Mouse (Mus musculus): ENCODE results near the gene Ankrd39. TPM values are rescaled to one million over a fixed set of nuclear protein-coding genes. Genes with fewer than 3 reads are reported as not detected.
A peak's percentile ranks its signal among the peaks of the same experiment; 100 is the strongest.
"Not testable (repeated sequence)": the region's sequence is repeated elsewhere in the genome, so short reads cannot be mapped to it uniquely, and the experiment has no call there.

Gene Ankrd39
- polyA plus RNA-seq, 1 experiment from 2014 or later = 20.4 TPM

GRCm38 (mm10) chr1:36548771-36549170, 1.5 kb upstream of the Ankrd39 start:
- 45% methylated on average over 7 of the region's 8 CpGs for WGBS
- H3K9ac ChIP-seq = 0 out of 2 replicates have a peak overlapping the region, but pooled peaks have one; percentile 19
- 0 out of 2 replicates have a peak overlapping the region, but pooled peaks have one; percentile 9 for H3K4me2 ChIP-seq (replicated peaks)
- H3K27me3 ChIP-seq = no peaks in the 10 kb centered on the region
- peaks cover 39% of the 10 kb centered on the region for H3K4me1 ChIP-seq
- peaks cover 52% of the 10 kb centered on the region for H3K36me3 ChIP-seq
- no peak overlapping the region for H3K4me3 ChIP-seq
- no peaks in the 10 kb centered on the region for H3K9me3 ChIP-seq
- peak overlapping the region; percentile 74; the same call in 1 of the 2 replicates for H3K27ac ChIP-seq
- no peak for ATAC-seq (ENCODE audit: insufficient number of reproducible peaks, insufficient read depth, low FRiP score, low TSS enrichment)

GRCm38 (mm10) chr1:36547981-36548598, 845 bp upstream of the Ankrd39 start:
- no peak for ATAC-seq (ENCODE audit: insufficient number of reproducible peaks, insufficient read depth, low FRiP score, low TSS enrichment)
- H3K27ac ChIP-seq = peak overlapping the region; percentile 74
- no peak overlapping the region for H3K9ac ChIP-seq
- H3K36me3 ChIP-seq = peaks cover 46% of the 10 kb centered on the region
- peaks cover 39% of the 10 kb centered on the region for H3K4me1 ChIP-seq
- no peaks in the 10 kb centered on the region for H3K9me3 ChIP-seq
- H3K27me3 ChIP-seq = no peaks in the 10 kb centered on the region
- no peak overlapping the region for H3K4me3 ChIP-seq
- 27% methylated on average over 9 of the region's 9 CpGs for WGBS
- H3K4me2 ChIP-seq (replicated peaks) = no peak overlapping the region

GRCm38 (mm10) chr1:36545845-36546600, 1.2 kb downstream of the Ankrd39 start:
- Histone ChIP-seq H3K4me1 (peaks cover 39% of the 10 kb centered on the region), H3K27me3 (no peaks in the 10 kb centered on the region), H3K9ac (peak overlapping the region; percentile 70; the same call in 1 of the 2 replicates), H3K27ac (no peak overlapping the region), H3K36me3 (peaks cover 36% of the 10 kb centered on the region), H3K4me3 (peak overlapping the region; percentile 68), H3K4me2 (replicated peaks) (peak overlapping the region; percentile 72), H3K9me3 (no peaks in the 10 kb centered on the region)
- 71% methylated on average over 19 of the region's 19 CpGs for WGBS
- ATAC-seq (ENCODE audit: insufficient number of reproducible peaks, insufficient read depth, low FRiP score, low TSS enrichment) = no peak

GRCm38 (mm10) chr1:36545382-36545781, 1.9 kb downstream of the Ankrd39 start:
- Histone ChIP-seq H3K4me3 (no peak overlapping the region), H3K27ac (no peak overlapping the region), H3K9ac (no peak overlapping the region), H3K4me1 (peaks cover 39% of the 10 kb centered on the region), H3K4me2 (replicated peaks) (no peak overlapping the region), H3K27me3 (no peaks in the 10 kb centered on the region), H3K9me3 (no peaks in the 10 kb centered on the region), H3K36me3 (peaks cover 34% of the 10 kb centered on the region)
- WGBS = 74% methylated on average over 2 of the region's 2 CpGs
- ATAC-seq (ENCODE audit: insufficient number of reproducible peaks, insufficient read depth, low FRiP score, low TSS enrichment) = no peak

- no peaks in the 10 kb centered on the region for H3K9me3 ChIP-seq
- WGBS = 91% methylated on average over 9 of the region's 9 CpGs
These were observed 4.3 kb downstream of the Ankrd39 start for GRCm38 (mm10) chr1:36542925-36543324.

GRCm38 (mm10) chr1:36541844-36542243, 5.4 kb downstream of the Ankrd39 start:
- H3K27me3 ChIP-seq = no peaks in the 10 kb centered on the region
- H3K27ac ChIP-seq = no peak overlapping the region
- no peak overlapping the region for H3K4me2 ChIP-seq (replicated peaks)
- WGBS = 95% methylated on average over 16 of the region's 16 CpGs
- H3K9ac ChIP-seq = no peak overlapping the region
- no peak overlapping the region for H3K4me3 ChIP-seq
- no peak for ATAC-seq (ENCODE audit: insufficient number of reproducible peaks, insufficient read depth, low FRiP score, low TSS enrichment)
- peaks cover 34% of the 10 kb centered on the region for H3K36me3 ChIP-seq
- no peaks in the 10 kb centered on the region for H3K9me3 ChIP-seq
- peaks cover 11% of the 10 kb centered on the region; the same call in 1 of the 2 replicates for H3K4me1 ChIP-seq

More at GRCm38 (mm10) chr1:36542925-36543324, 4.3 kb downstream of the Ankrd39 start:
- Histone ChIP-seq H3K27ac (no peak overlapping the region), H3K9ac (no peak overlapping the region), H3K4me3 (no peak overlapping the region), H3K36me3 (peaks cover 34% of the 10 kb centered on the region), H3K4me1 (peaks cover 17% of the 10 kb centered on the region), H3K4me2 (replicated peaks) (no peak overlapping the region), H3K27me3 (no peaks in the 10 kb centered on the region)
- ATAC-seq (ENCODE audit: insufficient number of reproducible peaks, insufficient read depth, low FRiP score, low TSS enrichment) = no peak

GRCm38 (mm10) chr1:36540807-36541206, 6.4 kb downstream of the Ankrd39 start:
- 92% methylated on average over 12 of the region's 12 CpGs for whole genome bisulfite sequencing
- no peak overlapping the region for H3K4me2 ChIP-seq (replicated peaks)
- no peak overlapping the region for H3K27ac ChIP-seq
- H3K9me3 ChIP-seq = no peaks in the 10 kb centered on the region
- no peak overlapping the region for H3K4me3 ChIP-seq
- H3K4me1 ChIP-seq = peaks cover 4% of the 10 kb centered on the region; the same call in 1 of the 2 replicates
- peaks cover 39% of the 10 kb centered on the region for H3K36me3 ChIP-seq
- no peaks in the 10 kb centered on the region for H3K27me3 ChIP-seq
- no peak for ATAC-seq (ENCODE audit: insufficient number of reproducible peaks, insufficient read depth, low FRiP score, low TSS enrichment)
- H3K9ac ChIP-seq = no peak overlapping the region

- no peak for ATAC-seq (ENCODE audit: insufficient number of reproducible peaks, insufficient read depth, low FRiP score, low TSS enrichment)
- no peak overlapping the region for H3K4me2 ChIP-seq (replicated peaks)
- no peaks in the 10 kb centered on the region for H3K9me3 ChIP-seq
- peaks cover 39% of the 10 kb centered on the region for H3K36me3 ChIP-seq
- H3K27ac ChIP-seq = no peak overlapping the region
- H3K9ac ChIP-seq = no peak overlapping the region
- H3K27me3 ChIP-seq = no peaks in the 10 kb centered on the region
- no peak overlapping the region for H3K4me3 ChIP-seq
- 87% methylated on average over 11 of the region's 11 CpGs for WGBS
- H3K4me1 ChIP-seq = no peaks in the 10 kb centered on the region
These were observed 7.1 kb downstream of the Ankrd39 start for GRCm38 (mm10) chr1:36540132-36540531.

GRCm38 (mm10) chr1:36539186-36539585, 8.1 kb downstream of the Ankrd39 start, which contains the start of gene Gm42417:
Gm42417 (minus strand) TSS chr1:36539429.
- Histone ChIP-seq H3K27me3 (no peaks in the 10 kb centered on the region), H3K4me3 (no peak within 1 kb of the TSS), H3K27ac (no peak within 1 kb of the TSS), H3K9ac (no peak within 1 kb of the TSS), H3K4me1 (no peaks in the 10 kb centered on the region), H3K4me2 (replicated peaks) (no peak within 1 kb of the TSS), H3K9me3 (no peaks in the 10 kb centered on the region), H3K36me3 (peaks cover 39% of the 10 kb centered on the region)
- ATAC-seq (ENCODE audit: insufficient number of reproducible peaks, insufficient read depth, low FRiP score, low TSS enrichment) = no peak
- 45% methylated on average over 8 of the region's 9 CpGs for WGBS

- ATAC-seq (ENCODE audit: insufficient number of reproducible peaks, insufficient read depth, low FRiP score, low TSS enrichment) = no peak
- no peak overlapping the region for H3K27ac ChIP-seq
- H3K4me3 ChIP-seq = no peak overlapping the region
- no peak overlapping the region for H3K4me2 ChIP-seq (replicated peaks)
- WGBS = 85% methylated on average over 4 of the region's 4 CpGs
- H3K9me3 ChIP-seq = no peaks in the 10 kb centered on the region
- peaks cover 39% of the 10 kb centered on the region for H3K36me3 ChIP-seq
- no peak overlapping the region for H3K9ac ChIP-seq
- H3K27me3 ChIP-seq = no peaks in the 10 kb centered on the region
- 0 out of 2 replicates have a peak, but pooled peaks cover 2% of the 10 kb centered on the region for H3K4me1 ChIP-seq
These were observed 8.5 kb downstream of the Ankrd39 start for GRCm38 (mm10) chr1:36538727-36539126.

GRCm38 (mm10) chr1:36536783-36537182, 10.5 kb downstream of the Ankrd39 start, which contains the start of gene Ankrd23:
Ankrd23 (minus strand) TSS chr1:36536883.
- not testable (repeated sequence) for H3K27me3 ChIP-seq; H3K4me3 ChIP-seq; ATAC-seq (ENCODE audit: insufficient number of reproducible peaks, insufficient read depth, low FRiP score, low TSS enrichment); H3K9ac ChIP-seq; H3K4me1 ChIP-seq; H3K27ac ChIP-seq; H3K9me3 ChIP-seq; H3K4me2 ChIP-seq (replicated peaks)
- peaks cover 35% of the 10 kb centered on the region for H3K36me3 ChIP-seq
- 94% methylated on average over 9 of the region's 9 CpGs for WGBS

- no peaks in the 10 kb centered on the region for H3K9me3 ChIP-seq
- ATAC-seq (ENCODE audit: insufficient number of reproducible peaks, insufficient read depth, low FRiP score, low TSS enrichment) = no peak
- 0 out of 2 replicates have a peak, but pooled peaks cover 3% of the 10 kb centered on the region for H3K4me1 ChIP-seq
- no peak overlapping the region for H3K4me2 ChIP-seq (replicated peaks)
- no peak overlapping the region for H3K9ac ChIP-seq
- H3K4me3 ChIP-seq = no peak overlapping the region
- peaks cover 31% of the 10 kb centered on the region for H3K36me3 ChIP-seq
- no peak overlapping the region for H3K27ac ChIP-seq
- no peaks in the 10 kb centered on the region for H3K27me3 ChIP-seq
- 58% methylated on average over 8 of the region's 8 CpGs for WGBS
These were observed 10.9 kb downstream of the Ankrd39 start for GRCm38 (mm10) chr1:36536397-36536728.
